Mouse (Mus musculus) embryo, embryonic 11.5 days (tissue): Measurements from ENCODE around the gene Rxrg.

Experiments
- DNase-seq: peaks from one replicate; pipeline ENCODE4 v3.0.0-alpha.2; 2012; ENCODE audit warnings: low read depth, low spot score

Rxrg gene

DNA sequence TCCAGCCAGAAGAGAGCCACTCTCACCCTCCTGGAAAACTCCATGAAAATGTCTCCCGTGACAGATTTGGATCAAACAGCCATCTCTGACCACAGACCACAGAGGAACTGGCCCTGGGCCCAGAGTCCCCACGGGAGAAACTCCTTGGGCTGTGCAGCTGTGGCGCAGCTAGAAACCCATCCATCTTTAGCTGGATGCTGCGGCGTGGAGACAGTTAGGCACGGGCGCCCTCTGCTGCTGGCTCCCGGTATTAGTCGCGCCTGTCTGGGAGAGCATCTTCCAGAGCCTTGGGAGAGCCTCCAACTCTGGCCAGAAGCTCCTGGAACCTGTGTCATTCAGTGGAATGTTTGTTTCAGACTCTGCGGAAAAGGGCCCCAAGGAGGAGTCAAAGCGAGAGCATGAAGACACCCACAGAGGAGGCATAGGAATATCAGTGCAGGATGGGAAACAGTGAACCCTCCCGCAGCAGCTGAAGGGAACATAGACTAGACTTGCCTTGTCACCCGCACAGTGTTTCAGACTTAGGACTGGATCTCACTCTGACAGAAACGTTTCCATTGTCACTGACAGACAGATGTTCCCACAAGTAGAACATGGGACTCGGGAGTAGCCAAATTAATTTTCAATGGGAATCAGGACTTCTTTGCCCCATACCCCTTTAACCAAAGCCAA, 46.8 kb downstream of the Rxrg start:
- peak; percentile 71 for DNase-seq

DNA sequence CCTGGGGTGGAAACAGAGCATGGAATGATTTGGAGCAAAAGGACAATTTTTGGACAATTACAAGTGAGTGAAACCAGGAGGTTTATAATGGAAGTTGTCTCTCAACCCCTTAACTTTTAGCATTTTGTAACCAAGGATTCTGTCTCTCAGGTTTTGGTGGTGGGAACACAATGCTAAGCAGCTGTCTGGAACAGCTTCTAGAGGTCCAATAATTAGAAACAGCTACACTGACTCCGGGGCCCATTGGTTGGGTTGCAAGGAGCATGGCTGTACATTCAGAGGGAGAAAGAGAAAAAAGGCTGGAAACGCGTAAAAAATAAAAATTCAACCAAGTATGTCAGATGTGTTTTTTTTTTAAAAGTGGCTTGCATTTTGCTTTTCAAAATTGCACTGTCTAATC, 50.5 kb downstream of the Rxrg start:
- no peak for DNase-seq

DNA sequence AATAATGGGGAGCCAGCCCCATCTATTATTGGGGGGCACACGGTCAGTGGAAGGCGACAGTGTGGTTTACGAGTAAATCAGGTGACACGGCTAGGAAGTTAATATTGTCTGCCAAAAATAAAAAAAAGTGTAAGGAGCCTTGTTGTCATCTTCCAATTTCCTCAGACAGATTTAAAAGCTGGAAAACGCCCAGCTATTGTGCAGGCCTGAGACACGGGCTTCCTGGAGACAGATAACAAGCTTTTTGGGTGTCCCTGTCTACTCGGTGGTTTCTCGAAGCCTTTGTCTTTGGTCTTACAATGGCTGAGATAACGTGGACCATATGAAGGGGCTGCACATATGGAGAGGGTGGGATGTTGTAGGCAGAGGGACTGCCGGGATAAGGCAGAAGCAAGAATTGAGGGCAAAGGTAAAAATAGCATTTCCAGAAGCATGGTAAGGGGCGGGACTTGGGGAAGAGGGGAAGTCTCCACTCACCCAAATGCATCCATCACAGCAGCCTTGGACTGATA, 51.0 kb downstream of the Rxrg start:
- no peak for DNase-seq

DNA sequence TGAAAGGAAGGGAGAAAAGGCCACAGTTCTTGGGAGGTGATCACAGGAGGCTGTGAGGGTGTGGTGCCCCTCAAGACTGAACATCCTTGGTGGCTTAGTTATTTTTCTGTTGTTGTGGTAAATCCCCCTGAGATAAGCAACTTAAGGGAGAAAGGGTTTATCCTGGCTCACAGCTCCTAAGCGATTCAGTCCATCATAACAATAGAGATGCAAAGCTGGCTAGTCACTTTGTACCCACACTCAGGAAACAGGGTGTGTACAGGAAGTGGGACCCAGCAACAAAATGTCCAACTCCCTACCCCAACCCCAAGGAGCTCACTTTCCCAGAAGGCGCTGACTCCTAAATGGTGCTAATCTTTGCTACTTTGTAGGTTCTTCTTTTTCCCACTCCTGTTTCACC, 54.2 kb downstream of the Rxrg start:
- no peak for DNase-seq

DNA sequence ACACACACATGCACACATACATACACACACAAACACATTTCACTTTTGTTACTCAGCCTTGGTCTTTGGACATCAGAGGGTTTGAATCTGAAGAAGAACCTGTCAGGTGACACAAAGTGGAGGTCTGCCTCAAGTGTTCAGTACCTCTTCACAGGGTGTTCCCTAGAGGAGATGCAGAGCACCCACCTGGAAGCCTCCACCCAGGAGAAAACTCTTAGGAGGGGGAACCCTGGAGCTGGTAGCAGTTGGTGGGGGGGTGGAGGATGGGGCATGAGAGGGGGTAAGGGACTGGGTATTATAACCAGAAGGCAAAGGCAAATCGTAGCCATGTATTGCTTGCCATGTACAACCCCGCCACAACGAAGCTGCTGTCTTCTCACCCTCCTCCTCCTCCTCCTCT, 60.9 kb downstream of the Rxrg start:
- no peak for DNase-seq

DNA sequence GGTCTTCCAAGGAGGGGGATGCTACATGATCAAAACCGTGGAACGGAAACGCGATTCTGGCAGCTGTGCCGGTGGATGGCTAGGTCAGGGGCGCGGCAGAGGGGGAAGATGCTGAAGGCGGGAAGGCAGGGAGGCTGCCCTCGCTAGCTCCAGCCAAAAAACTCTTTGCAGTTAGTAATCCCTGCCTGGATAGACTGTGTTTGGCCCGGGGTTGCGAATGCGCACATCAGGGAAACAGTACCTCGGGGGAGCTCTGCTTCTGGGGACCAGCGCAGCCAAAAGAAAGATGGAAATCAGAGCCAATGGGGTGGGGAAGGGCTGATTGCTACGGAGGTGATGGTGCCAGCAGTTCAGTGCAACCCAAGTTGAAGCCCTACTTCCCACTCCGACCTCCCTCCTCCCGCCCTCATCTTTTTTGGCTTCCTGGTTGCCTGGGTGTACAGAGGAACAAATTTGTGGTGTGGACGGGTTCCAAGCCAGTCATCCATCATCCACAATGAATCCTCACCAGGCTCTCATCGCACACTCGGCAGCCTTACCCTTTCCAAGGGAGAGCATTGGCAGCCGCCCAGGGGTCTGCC, 62.4 kb downstream of the Rxrg start:
- no peak for DNase-seq

DNA sequence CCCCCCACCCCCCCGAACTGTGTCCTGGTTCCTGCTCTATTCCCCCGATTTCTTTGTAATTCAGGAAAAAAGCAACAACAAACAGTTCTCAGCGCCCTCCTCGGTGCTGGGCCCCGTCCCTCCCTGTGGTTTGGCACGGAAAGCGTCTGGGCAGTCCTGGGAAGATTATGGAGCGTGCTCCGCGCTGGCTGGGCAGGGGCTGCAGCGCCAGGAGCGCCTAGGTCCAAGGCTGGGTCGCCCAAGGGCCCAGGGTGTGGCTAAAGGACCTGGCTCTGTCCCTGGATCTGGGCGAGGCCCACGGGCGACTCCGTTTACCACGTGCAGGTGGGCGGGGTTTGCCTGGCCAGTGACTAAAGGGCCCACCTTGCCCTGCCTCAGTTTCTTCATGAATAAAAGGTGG, 62.9 kb downstream of the Rxrg start:
- no peak for DNase-seq

DNA sequence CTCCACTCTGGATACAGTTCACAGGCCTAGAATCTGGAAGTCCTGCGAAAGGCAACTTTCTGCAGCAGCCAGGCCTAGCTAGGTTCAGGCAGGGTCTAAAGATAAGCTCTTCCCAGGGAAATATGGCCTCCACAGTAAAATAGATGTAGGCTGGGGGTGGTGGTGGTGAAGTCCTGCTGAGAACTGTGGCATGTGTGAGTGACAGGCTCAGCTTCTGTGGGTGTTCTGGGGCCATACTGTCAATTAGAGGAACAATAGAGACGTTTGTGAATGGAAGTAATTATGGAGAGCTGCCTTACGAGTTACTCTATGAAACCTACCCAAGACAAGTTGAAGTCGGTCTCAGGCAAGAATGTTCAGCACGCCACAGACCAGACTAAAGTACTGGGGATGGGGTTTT, 65.0 kb downstream of the Rxrg start:
- DNase-seq, result no peak

DNA sequence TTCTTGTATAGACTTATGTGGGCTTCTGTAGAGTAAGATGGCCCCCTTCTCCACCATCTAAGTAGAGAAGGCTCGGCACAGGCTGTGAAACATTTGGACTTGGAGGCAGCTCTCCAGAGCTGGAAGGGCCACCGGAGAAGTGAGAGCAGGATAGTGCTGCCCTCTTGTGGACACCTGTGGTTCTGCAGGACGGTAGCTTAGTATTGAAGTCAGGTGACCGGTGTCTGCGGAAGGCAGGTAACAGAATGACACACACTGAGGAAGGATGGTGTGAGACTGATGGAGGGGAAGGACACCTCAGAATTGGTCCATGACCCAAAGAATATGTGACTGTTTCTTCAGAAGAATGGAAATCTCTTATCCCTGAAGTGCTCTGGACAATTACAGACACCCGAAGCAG, 71.6 kb downstream of the Rxrg start:
- DNase-seq, result no peak

DNA sequence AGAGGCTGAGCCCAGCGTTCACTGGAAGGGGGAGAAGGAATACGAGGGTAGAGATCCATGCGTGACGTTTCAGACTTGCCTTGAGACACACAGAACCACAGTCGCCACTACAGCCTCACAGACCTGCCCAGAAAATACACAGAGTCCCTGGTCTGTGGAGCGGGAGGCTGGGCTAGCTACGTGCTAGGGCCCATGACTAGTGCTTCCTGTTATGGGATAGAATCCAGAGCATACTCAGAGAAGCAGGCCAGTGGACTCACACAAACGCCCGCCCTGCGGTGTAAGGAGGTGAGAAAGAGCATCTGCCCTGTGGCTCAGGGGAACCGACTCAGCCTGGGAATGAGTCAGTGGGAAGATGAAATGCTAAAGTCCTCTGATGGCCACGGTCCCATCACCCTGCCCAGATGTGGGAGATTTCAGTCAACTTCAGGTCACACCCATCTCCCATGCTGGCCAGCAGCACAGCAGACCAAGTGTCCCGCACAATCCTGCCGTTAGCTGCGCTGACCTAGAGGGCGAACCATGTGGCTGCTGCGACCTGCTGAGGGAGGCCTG, 74.3 kb downstream of the Rxrg start:
- no peak for DNase-seq

DNA sequence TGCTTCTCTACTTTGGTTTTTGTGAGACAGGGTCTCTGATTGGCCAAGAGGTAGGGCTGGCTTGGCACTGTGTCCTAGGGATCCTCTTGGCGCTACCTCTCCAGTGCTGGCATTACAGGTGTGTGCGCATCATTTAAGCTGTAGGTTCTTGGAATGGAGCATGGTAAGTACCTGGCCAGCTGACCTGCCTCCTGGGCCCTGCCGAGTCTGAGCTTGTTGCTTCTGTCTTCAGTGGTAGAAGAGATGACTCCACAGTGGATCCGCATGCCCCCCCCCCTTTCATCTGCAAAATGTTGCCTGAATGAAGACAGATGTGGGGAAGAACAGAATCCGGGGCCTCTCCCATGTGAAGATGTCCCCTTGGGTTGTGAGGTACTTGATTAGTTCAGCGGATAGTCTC, 80.9 kb downstream of the Rxrg start:
- no peak for DNase-seq

DNA sequence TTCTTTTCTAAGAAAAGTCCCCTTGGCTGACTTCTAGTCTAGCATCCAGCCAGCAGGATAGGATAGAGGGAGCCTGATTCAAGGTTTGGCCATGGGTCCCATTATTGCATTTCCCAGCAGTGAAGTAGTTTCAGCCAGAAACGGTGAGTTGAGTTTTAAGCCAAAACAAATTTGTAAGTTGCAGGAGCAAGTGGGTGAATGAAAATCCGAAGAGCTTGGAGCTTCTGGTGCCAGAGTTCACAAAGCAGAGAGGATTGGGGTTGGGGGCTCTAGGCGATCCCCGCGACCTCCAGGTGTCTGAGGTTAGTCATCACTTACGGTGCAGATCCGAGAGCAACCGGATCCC, 89.8 kb downstream of the Rxrg start:
- DNase-seq, result no peak

DNA sequence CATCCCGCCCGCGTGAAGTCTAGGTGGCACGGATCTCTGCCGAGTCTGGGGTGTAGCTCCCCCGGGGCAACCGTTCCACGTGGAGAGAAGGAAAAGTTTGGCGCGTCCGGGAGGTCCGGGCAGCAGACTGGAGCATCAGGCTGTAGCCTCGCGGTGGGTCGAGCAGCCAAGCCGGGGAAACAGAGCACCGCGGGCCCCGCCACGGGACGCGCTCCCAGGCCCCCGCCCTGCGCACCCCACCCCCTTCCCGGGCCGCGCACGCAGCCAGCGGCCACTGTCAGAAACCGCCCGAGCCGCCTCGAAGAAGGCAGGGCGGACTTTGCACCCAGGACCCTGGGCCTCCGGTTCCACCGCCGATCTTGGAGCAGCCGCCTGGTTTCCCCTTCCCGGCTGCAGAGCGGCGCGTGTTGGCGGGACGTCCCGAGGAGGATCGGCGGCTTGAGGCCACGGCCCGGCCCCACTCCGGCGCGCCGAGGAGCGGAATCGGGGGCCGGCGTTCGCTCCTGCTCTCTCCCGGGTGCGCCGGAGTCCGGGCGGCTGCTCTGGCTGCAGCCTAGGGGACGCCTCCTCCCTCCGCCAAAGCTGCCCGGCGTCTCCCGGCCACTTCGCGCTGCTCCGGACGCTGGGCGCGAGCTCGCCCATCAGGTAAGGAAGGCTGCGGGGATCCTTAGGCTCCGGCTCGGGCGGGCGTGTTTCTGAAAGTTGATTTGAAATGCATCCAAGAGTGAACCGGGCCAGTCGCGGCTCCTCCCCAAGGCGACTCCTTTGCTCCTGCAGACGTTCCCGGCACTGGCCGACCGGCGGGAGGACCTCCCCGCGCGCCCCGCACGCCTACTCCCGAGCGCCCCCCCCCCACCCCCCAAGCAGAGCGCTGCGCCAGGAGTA, 90.4 kb downstream of the Rxrg start:
- no peak for DNase-seq

DNA sequence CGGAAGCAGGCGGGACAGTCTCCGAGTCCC, 90.9 kb downstream of the Rxrg start, which contains the start of gene Lmx1a:
Gene Lmx1a (plus strand): TSS at position 6 of the 30 bp plus-strand sequence.
- no peak for DNase-seq
